Mouse (Mus musculus): ENCODE data around the gene Vopp1. TPM values are rescaled to one million over a fixed set of nuclear protein-coding genes. Genes with fewer than 3 reads are reported as not detected.
A peak's percentile ranks its signal among the peaks of the same experiment; 100 is the strongest.

The Vopp1 gene
- polyA plus RNA-seq, 1 experiment from 2014 or later: 91.4 TPM

- no peaks in the 10 kb centered on the region for H3K27me3 ChIP-seq (ENCODE audit: control insufficient read depth, insufficient read depth, low read length)
- WGBS: 91% methylated on average over 3 of the region's 3 CpGs
- no peak overlapping the region for H3K4me2 ChIP-seq (ENCODE audit: low read depth, low read length)
- H3K4me1 ChIP-seq (ENCODE audit: control insufficient read depth, insufficient read depth, low read length): no peaks in the 10 kb centered on the region
- ATAC-seq (ENCODE audit: low read depth): no peak
- H3K9me3 ChIP-seq (ENCODE audit: control insufficient read depth, low read length): no peaks in the 10 kb centered on the region
- no peak overlapping the region for H3K4me3 ChIP-seq (ENCODE audit: low read depth, low read length)
- no peak overlapping the region for H3K27ac ChIP-seq (ENCODE audit: low read depth, low read length)
- no peaks in the 10 kb centered on the region for H3K36me3 ChIP-seq (ENCODE audit: control insufficient read depth, insufficient read depth, low read length)
- no peak overlapping the region for H3K9ac ChIP-seq (replicated peaks; ENCODE audit: low read depth, low read length)
These were observed 131.8 kb downstream of the Vopp1 start for GRCm38 (mm10) chr6:57693116-57693515.

- under 1% methylated on average over 52 of the region's 52 CpGs for WGBS
- Histone ChIP-seq H3K4me2 (ENCODE audit: low read depth, low read length) (peak within 1 kb of the TSS; percentile 61), H3K9me3 (ENCODE audit: control insufficient read depth, low read length) (no peaks in the 10 kb centered on the region), H3K4me3 (ENCODE audit: low read depth, low read length) (peak within 1 kb of the TSS; percentile 79), H3K27ac (ENCODE audit: low read depth, low read length) (peak within 1 kb of the TSS; percentile 86), H3K36me3 (ENCODE audit: control insufficient read depth, insufficient read depth, low read length) (no peaks in the 10 kb centered on the region), H3K9ac (replicated peaks; ENCODE audit: low read depth, low read length) (peak within 1 kb of the TSS; percentile 76), H3K4me1 (ENCODE audit: control insufficient read depth, insufficient read depth, low read length) (no peaks in the 10 kb centered on the region), H3K27me3 (ENCODE audit: control insufficient read depth, insufficient read depth, low read length) (no peaks in the 10 kb centered on the region)
- peak; percentile 97 for ATAC-seq (ENCODE audit: low read depth)
These were observed 133.3 kb downstream of the Vopp1 start, which contains the start of gene Pyurf for GRCm38 (mm10) chr6:57691467-57692261. Gene Pyurf (minus strand): TSS chr6:57692078.

- Histone ChIP-seq H3K4me1 (ENCODE audit: control insufficient read depth, insufficient read depth, low read length) (no peaks in the 10 kb centered on the region), H3K9ac (replicated peaks; ENCODE audit: low read depth, low read length) (no peak overlapping the region), H3K9me3 (ENCODE audit: control insufficient read depth, low read length) (no peaks in the 10 kb centered on the region), H3K4me3 (ENCODE audit: low read depth, low read length) (no peak overlapping the region), H3K27ac (ENCODE audit: low read depth, low read length) (no peak overlapping the region), H3K4me2 (ENCODE audit: low read depth, low read length) (no peak overlapping the region), H3K27me3 (ENCODE audit: control insufficient read depth, insufficient read depth, low read length) (no peaks in the 10 kb centered on the region), H3K36me3 (ENCODE audit: control insufficient read depth, insufficient read depth, low read length) (no peaks in the 10 kb centered on the region)
- WGBS: 97% methylated on average over 1 of the region's 1 CpGs
- no peak for ATAC-seq (ENCODE audit: low read depth)
These were observed 140.8 kb downstream of the Vopp1 start for GRCm38 (mm10) chr6:57684156-57684555.

Other genes starting within 250 kb of the Vopp1 start
- 0.44 and 1.2 TPM in 2 replicates for gene Herc6, start 244.2 kb downstream of the Vopp1 start, polyA plus RNA-seq (2014; fragmentation: Nextera tagmentation; extraction: Ambion mirVana)
- 20.4 and 21.8 TPM in 2 replicates for gene Pyurf, start 133.1 kb downstream of the Vopp1 start, polyA plus RNA-seq (2014; fragmentation: Nextera tagmentation; extraction: Ambion mirVana)
- 96.8 and 100 TPM in 2 replicates for gene Lancl2, start 122.6 kb downstream of the Vopp1 start, polyA plus RNA-seq (2014; fragmentation: Nextera tagmentation; extraction: Ambion mirVana)
- gene Vmn1r21, start 25.2 kb upstream of the Vopp1 start, polyA plus RNA-seq (2014; fragmentation: Nextera tagmentation; extraction: Ambion mirVana): 0.16 TPM in 1 of 2 replicates, not detected in the other
- not detected in 2 replicates for gene Vmn1r22, start 82.9 kb upstream of the Vopp1 start, polyA plus RNA-seq (2014; fragmentation: Nextera tagmentation; extraction: Ambion mirVana)
- not detected in 2 replicates for gene Vmn1r23, start 101.7 kb upstream of the Vopp1 start, polyA plus RNA-seq (2014; fragmentation: Nextera tagmentation; extraction: Ambion mirVana)
- gene Vmn1r24, start 136.3 kb upstream of the Vopp1 start, polyA plus RNA-seq (2014; fragmentation: Nextera tagmentation; extraction: Ambion mirVana): not detected in 2 replicates
- gene Vmn1r25, start 155.7 kb upstream of the Vopp1 start, polyA plus RNA-seq (2014; fragmentation: Nextera tagmentation; extraction: Ambion mirVana): not detected in 2 replicates
- gene Vmn1r26, start 190.0 kb upstream of the Vopp1 start, polyA plus RNA-seq (2014; fragmentation: Nextera tagmentation; extraction: Ambion mirVana): not detected in 2 replicates